Mouse (Mus musculus) liver, embryonic 14.5 days (tissue): ENCODE results near the gene Chd4. TPM values are rescaled to one million over a fixed set of nuclear protein-coding genes. Genes with fewer than 3 reads are reported as not detected.

Source experiments
- ATAC-seq: fragments of 200-750 bp; cut with Nextera tagmentation; 2 replicates; pipeline ENCODE4 v1.8.0; 2017; ENCODE audit warnings: moderate number of reproducible peaks, mild to moderate bottlenecking, moderate library complexity; ENCODE audit not compliant: insufficient read depth
- DNase-seq, 3 experiments: peaks; one replicate each; pipeline ENCODE4 v3.0.0-alpha.2; 2012 to 2013; ENCODE audit warnings: low read depth in 3 of 3, low spot score in 3 of 3
- H3K27ac ChIP-seq: fragments of 300-500 bp; sonication (generic); 2 replicates; pipeline ENCODE4 v1.5.1; 2014; ENCODE audit warnings: moderate library complexity, mild to moderate bottlenecking, control low read depth, inconsistent platforms
- H3K27me3 ChIP-seq: fragments of 300-500 bp; sonication (generic); 2 replicates; pipeline ENCODE4 v1.6.1; 2014; ENCODE audit warnings: mild to moderate bottlenecking, low read length, moderate library complexity; ENCODE audit not compliant: control insufficient read depth, insufficient read depth
- H3K36me3 ChIP-seq: fragments of 300-500 bp; sonication (generic); replicated peaks from 2 replicates; pipeline ENCODE4 v1.6.1; 2014; ENCODE audit warnings: low read depth; ENCODE audit not compliant: control insufficient read depth, insufficient read depth
- H3K4me1 ChIP-seq, 2 experiments: fragments of 200-500 bp in 1 of 2; fragments of 300-500 bp in 1 of 2; sonication (generic) in 1 of 2; replicated peaks; 2 replicates each; pipeline ENCODE4 v1.6.1; 2012 to 2014; ENCODE audit warnings: antibody characterized with exemption in 1 of 2, inconsistent platforms in 1 of 2, low read length in 1 of 2; ENCODE audit not compliant: control insufficient read depth in 2 of 2, insufficient read depth in 2 of 2
- H3K4me2 ChIP-seq: fragments of 300-500 bp; sonication (generic); 2 replicates; pipeline ENCODE4 v1.6.1; 2014; ENCODE audit warnings: low read depth, mild to moderate bottlenecking, control low read depth, moderate library complexity
- H3K4me3 ChIP-seq, 2 experiments: fragments of 200-500 bp in 1 of 2; fragments of 300-500 bp in 1 of 2; sonication (generic) in 1 of 2; 2 replicates each; pipeline ENCODE4 v1.5.1; 2012 to 2014; ENCODE audit warnings: low read depth in 2 of 2, low read length in 2 of 2, mild to moderate bottlenecking in 2 of 2, control low read depth in 1 of 2, inconsistent platforms in 1 of 2, moderate library complexity in 1 of 2; ENCODE audit not compliant: insufficient read depth in 1 of 2
- H3K9ac ChIP-seq: fragments of 300-500 bp; sonication (generic); replicated peaks from 2 replicates; pipeline ENCODE4 v1.6.1; 2014; ENCODE audit warnings: mild to moderate bottlenecking, control low read depth, moderate library complexity
- H3K9me3 ChIP-seq: fragments of 300-500 bp; sonication (generic); 2 replicates; pipeline ENCODE4 v1.6.1; 2016; ENCODE audit warnings: low read length, mixed read lengths; ENCODE audit not compliant: control insufficient read depth
- CTCF ChIP-seq: IDR thresholded peaks from 2 replicates; pipeline ENCODE4 v1.5.1; 2016; ENCODE audit warnings: antibody characterized with exemption, low read depth, control low read depth
- EP300 ChIP-seq: IDR thresholded peaks from 2 replicates; pipeline ENCODE4 v1.6.1; 2016; ENCODE audit warnings: antibody characterized with exemption, low read depth
- WGBS: fragments of 180-500 bp; shearing (Covaris S2); extraction: QIAGEN DNeasy Blood & Tissue Kit; methylation state at CpG from one replicate; pipeline ENCODE4 v1.1.7; 2014; ENCODE audit not compliant: insufficient replicate concordance; 5-methylcytosine and 5-hydroxymethylcytosine counted together
- polyA plus RNA-seq, 2 experiments: library from polyadenylated mRNA; depleted of rRNA in 1 of 2; stranded (reverse) in 1 of 2; unstranded in 1 of 2; fragments of >200 nt; fragmentation: Nextera tagmentation in 1 of 2; extraction: Ambion mirVana in 1 of 2; gene quantifications; 2 replicates each; pipeline versions ENCODE4 v1.2.1 to v1.2.3; 2012 to 2014

Gene Chd4
- polyA plus RNA-seq, 2 experiments: 19.7 to 24.7 TPM

GRCm38 (mm10) chr6:125071896-125072279, 23.9 kb upstream of the Chd4 start:
- no peaks in the 10 kb centered on the region for H3K9me3 ChIP-seq
- no peaks in the 10 kb centered on the region for H3K27me3 ChIP-seq
- H3K36me3 ChIP-seq: no peaks in the 10 kb centered on the region
- no peak for ATAC-seq
- H3K27ac ChIP-seq: peak overlapping the region; percentile 83
- H3K4me2 ChIP-seq: peak overlapping the region; percentile 64
- peaks cover 23 to 29% of the 10 kb centered on the region in 2 experiments for H3K4me1 ChIP-seq
- no peak for TF ChIP-seq EP300
- TF ChIP-seq CTCF: no peak
- DNase-seq: no peak
- peak overlapping the region; percentile 50 for H3K9ac ChIP-seq
- WGBS: 13% methylated on average over 2 of the region's 2 CpGs
- H3K4me3 ChIP-seq: peak overlapping the region; percentile 32 to 53

- H3K9me3 ChIP-seq: no peaks in the 10 kb centered on the region
- H3K9ac ChIP-seq: no peak overlapping the region
- H3K4me3 ChIP-seq: no peak overlapping the region
- H3K4me1 ChIP-seq: peaks cover 18% of the 10 kb centered on the region in 2 experiments
- ATAC-seq (no peak), DNase-seq (no peak)
- H3K27me3 ChIP-seq: no peaks in the 10 kb centered on the region
- WGBS: 43% methylated on average over 8 of the region's 8 CpGs
- TF ChIP-seq CTCF (no peak), EP300 (no peak)
- no peak overlapping the region for H3K27ac ChIP-seq
- no peaks in the 10 kb centered on the region for H3K36me3 ChIP-seq
- no peak overlapping the region for H3K4me2 ChIP-seq
Observed at GRCm38 (mm10) chr6:125073825-125074224, 22.0 kb upstream of the Chd4 start.

GRCm38 (mm10) chr6:125081394-125081793, 14.4 kb upstream of the Chd4 start:
- 0 out of 4 replicates have a peak, but pooled peaks cover 0 to 5% of the 10 kb centered on the region in 2 experiments for H3K4me1 ChIP-seq
- no peak for DNase-seq
- H3K4me3 ChIP-seq: peak overlapping the region; percentile 38 to 43
- H3K9ac ChIP-seq: no peak overlapping the region
- no peak for ATAC-seq
- no peak overlapping the region for H3K27ac ChIP-seq
- 46% methylated on average over 25 of the region's 25 CpGs for WGBS
- no peaks in the 10 kb centered on the region for H3K36me3 ChIP-seq
- no peak for TF ChIP-seq EP300
- no peak for TF ChIP-seq CTCF
- H3K27me3 ChIP-seq: no peaks in the 10 kb centered on the region; the same call in 1 of the 2 replicates
- H3K9me3 ChIP-seq: no peaks in the 10 kb centered on the region
- H3K4me2 ChIP-seq: peak overlapping the region; percentile 68

DNA sequence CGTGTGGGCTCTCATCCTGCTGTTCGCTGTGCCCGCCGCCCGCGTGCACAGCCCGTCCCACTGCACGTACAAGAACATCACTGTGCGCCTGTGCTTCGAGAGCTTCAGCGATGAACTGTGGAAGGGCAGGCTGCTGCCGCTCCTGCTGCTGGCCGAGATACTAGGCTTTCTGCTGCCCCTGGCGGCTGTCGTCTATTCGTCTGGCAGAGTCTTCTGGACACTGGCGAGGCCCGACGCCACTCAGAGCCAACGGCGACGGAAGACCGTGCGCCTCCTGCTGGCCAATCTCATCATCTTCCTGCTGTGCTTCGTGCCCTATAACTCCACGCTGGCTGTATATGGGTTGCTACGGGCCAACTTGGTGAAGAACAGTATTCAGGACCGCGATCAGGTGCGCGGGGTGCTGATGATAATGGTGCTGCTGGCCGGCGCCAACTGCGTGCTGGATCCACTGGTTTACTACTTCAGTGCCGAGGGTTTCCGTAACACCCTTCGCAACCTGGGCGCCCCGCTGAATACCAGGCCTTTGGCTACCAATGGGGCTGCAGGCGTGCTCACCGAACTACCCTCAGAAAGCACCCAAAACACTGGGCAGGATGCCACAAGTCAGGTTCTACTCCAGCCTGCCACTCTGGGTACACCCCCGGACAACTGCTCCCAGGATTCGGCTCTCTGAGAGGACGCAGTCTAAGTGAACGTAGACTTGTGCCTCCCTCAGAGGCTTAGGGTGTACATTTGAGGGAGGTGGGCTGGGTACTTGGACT, 13.8 kb upstream of the Chd4 start:
- peak overlapping the region; percentile 68 for H3K4me2 ChIP-seq
- no peaks in the 10 kb centered on the region; the same call in 1 of the 2 replicates for H3K27me3 ChIP-seq
- ATAC-seq (peak; percentile 83), DNase-seq (peak; percentile 71 to 78 (median 76))
- WGBS: 35% methylated on average over 45 of the region's 45 CpGs
- no peaks in the 10 kb centered on the region for H3K36me3 ChIP-seq
- no peak overlapping the region for H3K9ac ChIP-seq
- no peak overlapping the region for H3K27ac ChIP-seq
- no peak for TF ChIP-seq EP300
- peak; percentile 97 for TF ChIP-seq CTCF
- 0 out of 4 replicates have a peak, but pooled peaks cover 0 to 5% of the 10 kb centered on the region in 2 experiments for H3K4me1 ChIP-seq
- peak overlapping the region; percentile 38 to 43 for H3K4me3 ChIP-seq
- no peaks in the 10 kb centered on the region for H3K9me3 ChIP-seq

DNA sequence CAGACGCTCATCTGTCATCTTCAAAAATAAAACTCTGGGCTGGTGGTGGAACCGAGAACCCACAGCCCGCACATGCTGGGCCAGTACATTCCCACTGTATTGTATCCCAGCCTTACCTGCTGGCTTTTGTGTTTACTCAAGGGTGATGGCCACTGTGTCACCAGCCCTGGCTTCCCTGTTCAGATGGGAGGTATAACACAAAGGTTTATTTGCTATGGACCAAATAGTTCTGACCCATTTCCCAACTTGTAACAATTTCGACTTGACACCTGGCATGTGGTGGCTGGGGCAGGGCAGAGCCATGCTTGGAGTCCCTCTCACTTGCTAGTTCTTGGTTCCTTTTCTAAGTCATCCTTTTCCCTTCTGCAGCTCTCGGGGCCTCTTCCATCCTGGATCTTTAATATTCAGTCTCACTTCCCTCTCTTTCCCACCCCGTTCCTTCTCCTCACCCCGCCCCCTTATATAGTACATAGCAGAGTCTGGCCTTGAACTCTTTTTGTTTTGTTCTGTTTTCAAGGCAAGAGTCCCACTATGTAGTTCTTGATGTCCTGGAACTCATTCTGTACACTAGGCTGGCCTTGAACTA, 12.9 kb upstream of the Chd4 start:
- H3K4me2 ChIP-seq: no peak overlapping the region
- no peak overlapping the region for H3K9ac ChIP-seq
- peaks cover 0 to 6% of the 10 kb centered on the region in 2 experiments; a peak in 1 of 4 replicates for H3K4me1 ChIP-seq
- no peak overlapping the region for H3K4me3 ChIP-seq
- TF ChIP-seq EP300 (no peak), CTCF (no peak)
- H3K36me3 ChIP-seq: no peaks in the 10 kb centered on the region
- 74% methylated on average over 7 of the region's 7 CpGs for WGBS
- ATAC-seq (no peak), DNase-seq (no peak)
- H3K27ac ChIP-seq: no peak overlapping the region
- no peaks in the 10 kb centered on the region for H3K9me3 ChIP-seq
- H3K27me3 ChIP-seq: no peaks in the 10 kb centered on the region; the same call in 1 of the 2 replicates
